Mouse (Mus musculus) ES-Bruce4 (cell line): Measurements from ENCODE around the gene Kif3b.

Experiments used
- CTCF ChIP-seq: IDR thresholded peaks from one replicate; pipeline ENCODE4 v1.8.1; 2011; ENCODE audit warnings: low read depth, low read length
- EP300 ChIP-seq: IDR thresholded peaks from 2 replicates; pipeline ENCODE4 v1.6.1; 2011; ENCODE audit warnings: low read depth, low read length; ENCODE audit not compliant: insufficient read depth
- POLR2A ChIP-seq: IDR thresholded peaks from one replicate; pipeline ENCODE4 v1.8.1; 2011; ENCODE audit warnings: low read length; ENCODE audit not compliant: insufficient read depth

- TF ChIP-seq CTCF = no peak
- no peak for TF ChIP-seq POLR2A
- TF ChIP-seq EP300 = no peak
These were observed 42.6 kb downstream of the Kif3b start for GRCm38 (mm10) chr2:153333822-153334232.
